Mouse (Mus musculus) gastrocnemius, adult 2 months (tissue): Measurements from ENCODE around the gene Evl. TPM values are rescaled to one million over a fixed set of nuclear protein-coding genes. Genes with fewer than 3 reads are reported as not detected.

Experiments
- DNase-seq: peaks from one replicate; pipeline ENCODE4 v3.0.0; 2022
- H3K27ac ChIP-seq: fragments of 200-600 bp; 2 replicates; pipeline ENCODE4 v1.8.1; 2022; ENCODE audit warnings: mild to moderate bottlenecking
- H3K4me3 ChIP-seq: fragments of 200-600 bp; 2 replicates; pipeline ENCODE4 v1.8.1; 2022; ENCODE audit warnings: mild to moderate bottlenecking, moderate library complexity
- CTCF ChIP-seq: fragments of 200-600 bp; IDR thresholded peaks from 2 replicates; pipeline ENCODE4 v1.8.1; 2022; ENCODE audit warnings: antibody characterized with exemption, mild to moderate bottlenecking, moderate library complexity
- intact Hi-C: fragments of 180-260 bp; cut with DNase I; formaldehyde crosslinking; loops from one replicate; pipeline ENCODE4 v1.15.1; 2025
- total RNA-seq, 2 experiments: library from RNA; stranded (reverse); gene quantifications; 2 replicates each; pipeline ENCODE4 v1.2.3; 2021

Evl gene
- total RNA-seq, 2 experiments from 2014 or later, result 10.0 to 17.7 TPM

- H3K4me3 ChIP-seq, result peak overlapping the region; percentile 22
- no peak overlapping the region for H3K27ac ChIP-seq
- intact Hi-C loops, result no loop called here
- no peak for DNase-seq
- no peak for TF ChIP-seq CTCF
Observed at GRCm38 (mm10) chr12:108635501-108635900, 81.0 kb downstream of the Evl start.

- no peak overlapping the region for H3K4me3 ChIP-seq
- TF ChIP-seq CTCF, result no peak
- intact Hi-C loops, result no loop called here
- no peak overlapping the region for H3K27ac ChIP-seq
- DNase-seq, result no peak
Observed at GRCm38 (mm10) chr12:108637440-108637839, 82.9 kb downstream of the Evl start.

GRCm38 (mm10) chr12:108639126-108639525, 84.6 kb downstream of the Evl start:
- intact Hi-C loops, result no loop called here
- DNase-seq, result no peak
- TF ChIP-seq CTCF, result no peak
- H3K4me3 ChIP-seq, result no peak overlapping the region
- H3K27ac ChIP-seq, result no peak overlapping the region

GRCm38 (mm10) chr12:108642019-108642418, 87.5 kb downstream of the Evl start:
- TF ChIP-seq CTCF, result no peak
- no peak overlapping the region for H3K27ac ChIP-seq
- intact Hi-C loops, result no loop called here
- no peak for DNase-seq
- H3K4me3 ChIP-seq, result no peak overlapping the region

- Histone ChIP-seq H3K27ac (no peak overlapping the region), H3K4me3 (no peak overlapping the region)
- TF ChIP-seq CTCF, result no peak
- no peak for DNase-seq
- intact Hi-C loops, result no loop called here
Observed at GRCm38 (mm10) chr12:108646234-108646633, 91.7 kb downstream of the Evl start.

GRCm38 (mm10) chr12:108647784-108648183, 93.3 kb downstream of the Evl start:
- Histone ChIP-seq H3K27ac (no peak overlapping the region), H3K4me3 (no peak overlapping the region)
- DNase-seq, result no peak
- intact Hi-C loops, result no loop called here
- no peak for TF ChIP-seq CTCF

- TF ChIP-seq CTCF, result 0 out of 2 replicates have a peak, but pooled peaks have one; percentile 16
- intact Hi-C loops, result no loop called here
- Histone ChIP-seq H3K27ac (peak overlapping the region; percentile 31; the same call in 1 of the 2 replicates), H3K4me3 (0 out of 2 replicates have a peak overlapping the region, but pooled peaks have one; percentile 10)
- peak; percentile 85 for DNase-seq
Observed at GRCm38 (mm10) chr12:108651053-108651660, 96.6 kb downstream of the Evl start.

GRCm38 (mm10) chr12:108653358-108654335, 99.1 kb downstream of the Evl start:
- H3K4me3 ChIP-seq, result no peak overlapping the region
- TF ChIP-seq CTCF, result no peak

GRCm38 (mm10) chr12:108657350-108657749, 102.8 kb downstream of the Evl start:
- DNase-seq, result peak; percentile 53
- peak; percentile 71 for TF ChIP-seq CTCF
- intact Hi-C loops, result loop anchor here (5.0 kb wide), 1 partner anchor 45 kb away; no protein-coding TSS in a partner anchor

More at GRCm38 (mm10) chr12:108653358-108654335, 99.1 kb downstream of the Evl start:
- intact Hi-C loops, result no loop called here
- no peak for DNase-seq
- no peak overlapping the region for H3K27ac ChIP-seq

GRCm38 (mm10) chr12:108668606-108669235, 114.2 kb downstream of the Evl start:
- DNase-seq, result peak; percentile 62
- intact Hi-C loops, result no loop called here
- H3K4me3 ChIP-seq, result no peak overlapping the region
- TF ChIP-seq CTCF, result no peak
- peak overlapping the region; percentile 67 for H3K27ac ChIP-seq

More at GRCm38 (mm10) chr12:108657350-108657749, 102.8 kb downstream of the Evl start:
- H3K27ac ChIP-seq, result peak overlapping the region; percentile 73
- H3K4me3 ChIP-seq, result no peak overlapping the region

- no peak overlapping the region for H3K27ac ChIP-seq
- TF ChIP-seq CTCF, result no peak
- intact Hi-C loops, result no loop called here
- no peak for DNase-seq
- no peak overlapping the region for H3K4me3 ChIP-seq
Observed at GRCm38 (mm10) chr12:108671541-108671940, 117.0 kb downstream of the Evl start.

- no peak overlapping the region for H3K27ac ChIP-seq
- no peak for DNase-seq
- no peak for TF ChIP-seq CTCF
- H3K4me3 ChIP-seq, result no peak overlapping the region
- intact Hi-C loops, result no loop called here
Observed at GRCm38 (mm10) chr12:108672908-108673307, 118.4 kb downstream of the Evl start.
